Mouse (Mus musculus): ENCODE data around the gene Tex52.

Tex52 gene

DNA sequence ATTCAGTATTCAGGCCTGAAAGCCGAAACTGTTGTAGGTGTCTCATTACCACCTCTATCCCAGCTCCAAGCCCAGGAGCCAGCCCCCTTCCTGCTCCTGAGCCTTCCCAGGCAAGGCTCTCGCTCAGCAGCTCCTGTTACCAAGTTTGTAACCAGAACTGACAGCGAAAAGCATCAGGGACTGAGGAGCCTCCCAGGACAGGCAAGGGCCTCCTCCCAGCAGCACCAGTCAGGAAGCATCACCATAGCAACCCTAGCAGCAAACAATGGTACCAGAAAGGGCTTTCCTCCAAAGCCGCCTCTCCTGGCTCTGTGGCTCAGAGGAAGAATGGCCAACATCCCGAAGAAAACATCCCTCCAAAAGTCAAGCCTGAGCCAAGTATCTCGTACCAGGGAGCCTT lies at the start of gene Tex52, which contains the start of gene Gm44596:
TSS of gene Tex52 (plus strand) at position 265 of the 400 bp plus-strand sequence.
TSS of gene Gm44596 (plus strand) at position 312 of the 400 bp plus-strand sequence.
- DNase-seq (ENCODE audit: low read depth) = no peak

DNA sequence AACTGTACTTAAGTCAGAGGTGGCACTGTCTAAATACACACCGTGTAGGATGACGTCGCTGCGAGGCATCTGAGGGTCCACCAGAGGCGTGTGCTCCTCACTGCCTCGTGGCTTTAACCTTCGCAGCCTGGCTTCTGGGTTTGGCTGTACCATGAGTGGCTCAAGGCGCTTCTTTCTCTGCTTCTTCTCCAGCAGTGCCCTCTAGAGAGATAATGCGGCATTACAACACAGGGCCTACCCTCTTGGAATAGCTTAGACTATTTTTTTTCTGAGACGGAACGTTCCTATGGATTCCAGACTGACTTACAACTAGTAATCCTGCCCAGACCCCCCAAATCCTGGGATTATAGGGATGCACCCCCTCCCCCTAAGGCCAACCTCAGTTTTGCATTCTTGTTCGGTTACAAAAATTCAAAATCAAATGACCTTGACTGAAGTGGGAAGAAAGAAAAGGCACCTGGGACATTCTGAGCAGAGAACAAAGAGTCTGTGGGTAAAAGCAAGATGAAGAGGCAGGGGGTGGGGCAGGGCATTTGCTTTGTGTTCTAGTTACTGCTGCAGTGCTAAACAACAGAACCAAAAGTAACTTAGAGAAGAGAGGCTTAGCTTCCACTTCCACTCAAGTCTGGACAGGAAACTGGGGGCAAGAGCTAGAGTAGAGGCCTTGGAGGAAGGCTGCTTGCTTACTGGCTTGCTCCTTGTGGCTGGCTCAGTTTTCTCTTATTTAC lies 40.7 kb upstream of the Tex52 start:
- DNase-seq (ENCODE audit: low read depth) = peak; percentile 80

DNA sequence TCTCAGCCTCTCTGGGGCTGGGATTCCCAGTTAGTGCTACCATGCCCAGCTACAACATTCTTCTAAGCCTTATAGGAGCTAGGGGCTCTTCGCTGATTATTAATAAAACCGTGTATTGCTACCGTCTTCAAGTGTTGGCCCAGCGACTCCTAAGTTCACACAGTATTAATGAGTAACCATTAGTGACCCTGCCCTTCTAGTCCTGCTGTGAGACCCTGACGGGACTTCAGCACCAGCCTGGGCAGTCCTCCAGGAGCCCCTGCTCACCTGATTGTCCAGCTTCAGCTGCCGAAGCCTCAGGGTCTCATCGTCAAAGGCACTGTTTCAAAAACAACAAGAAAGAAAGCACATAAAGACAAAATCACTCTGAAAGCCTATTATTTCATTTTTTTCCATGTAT lies 37.8 kb upstream of the Tex52 start:
- no peak for DNase-seq (ENCODE audit: low read depth)

DNA sequence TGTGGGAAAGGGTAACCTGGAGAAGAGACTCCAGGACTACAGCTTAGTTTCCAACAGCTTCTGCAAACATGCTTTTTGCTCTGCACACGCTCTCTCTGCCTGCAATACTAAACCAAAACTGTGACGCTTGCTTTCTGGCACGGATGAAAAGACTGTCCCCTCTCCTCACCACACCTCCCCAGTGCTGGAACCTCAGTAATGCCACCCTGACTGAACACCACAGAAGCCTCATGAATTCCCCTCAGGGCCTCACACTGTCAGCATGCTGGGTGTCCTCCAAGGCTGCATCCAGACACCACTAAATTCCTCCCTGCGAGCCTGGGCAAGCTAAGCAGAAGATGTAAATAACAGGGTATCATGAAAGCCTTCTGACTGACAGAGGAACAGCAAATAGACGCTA lies 36.4 kb upstream of the Tex52 start:
- DNase-seq (ENCODE audit: low read depth) = no peak

DNA sequence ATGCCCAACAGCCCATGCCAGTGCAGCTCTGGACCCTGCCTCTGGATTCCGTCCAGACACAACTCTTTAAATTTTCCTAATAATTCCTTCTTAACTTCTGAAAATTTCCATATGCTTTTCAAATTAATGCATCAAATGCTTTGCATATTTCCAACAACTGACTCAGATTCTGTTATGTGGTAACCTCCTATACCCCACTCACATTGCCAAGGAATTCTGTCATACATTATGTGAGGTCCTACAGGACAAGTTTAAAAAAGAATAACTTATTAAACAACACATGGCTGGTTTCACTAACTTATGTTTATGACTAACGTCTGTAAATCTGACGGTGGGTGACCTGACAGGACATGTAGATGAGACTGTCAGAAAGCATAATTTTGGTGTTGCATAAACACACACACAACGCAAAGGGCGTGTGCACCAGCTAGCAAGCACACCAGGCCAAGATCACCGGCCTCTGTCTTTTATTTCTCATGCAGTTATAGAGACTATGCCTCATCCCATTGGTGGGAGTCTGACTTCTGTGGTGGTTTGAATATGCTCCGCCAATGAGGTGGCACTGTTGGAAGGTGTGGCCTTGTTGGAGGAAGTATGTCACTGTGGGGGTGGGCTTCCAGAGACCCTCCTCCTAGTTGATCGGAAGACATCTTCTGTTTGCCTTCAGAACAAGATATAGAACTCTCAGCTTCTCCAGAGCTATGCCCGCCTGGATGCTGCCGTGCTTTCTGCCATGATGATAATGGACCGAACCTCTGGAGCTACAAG lies 33.1 kb upstream of the Tex52 start:
- DNase-seq (ENCODE audit: low read depth) = no peak

DNA sequence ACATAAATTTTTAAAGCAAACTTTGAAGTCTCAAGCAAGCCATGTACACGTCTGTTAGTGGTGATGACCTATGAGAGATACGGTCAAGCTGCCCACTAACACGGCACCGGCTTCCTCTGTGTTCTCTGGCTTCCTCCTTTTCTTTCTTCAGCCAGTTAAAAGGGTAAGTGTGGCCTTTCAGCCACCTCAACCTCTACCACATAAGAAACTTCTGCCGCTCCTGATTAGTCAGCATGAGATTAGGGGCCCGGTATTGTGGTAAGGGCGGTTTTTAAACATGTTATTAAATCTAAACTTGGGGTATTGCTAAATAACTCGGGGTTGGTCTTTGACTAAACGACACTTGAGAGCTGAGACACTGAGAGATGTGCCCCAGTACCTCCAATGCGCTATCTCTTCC lies 29.6 kb upstream of the Tex52 start:
- peak; percentile 9 for DNase-seq (ENCODE audit: low read depth)

DNA sequence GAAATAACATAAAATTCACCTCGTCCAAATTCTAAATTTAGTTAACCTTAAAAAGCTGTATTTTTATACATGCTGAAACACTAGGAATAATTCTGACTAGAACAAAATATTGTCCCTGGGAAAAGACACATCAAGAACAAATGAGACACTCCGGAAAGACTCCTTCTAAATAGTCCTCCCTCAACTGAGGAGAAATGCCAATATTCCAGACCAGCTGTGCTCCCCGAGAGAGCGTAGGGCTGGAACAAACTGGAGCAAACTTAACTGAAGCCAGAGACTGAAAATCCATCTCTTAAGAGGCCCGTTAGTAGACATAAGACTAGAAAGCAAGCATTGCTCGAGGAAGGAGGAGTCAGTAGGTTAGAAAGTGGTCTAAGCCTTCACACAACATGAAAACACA lies 28.5 kb upstream of the Tex52 start:
- DNase-seq (ENCODE audit: low read depth) = no peak

DNA sequence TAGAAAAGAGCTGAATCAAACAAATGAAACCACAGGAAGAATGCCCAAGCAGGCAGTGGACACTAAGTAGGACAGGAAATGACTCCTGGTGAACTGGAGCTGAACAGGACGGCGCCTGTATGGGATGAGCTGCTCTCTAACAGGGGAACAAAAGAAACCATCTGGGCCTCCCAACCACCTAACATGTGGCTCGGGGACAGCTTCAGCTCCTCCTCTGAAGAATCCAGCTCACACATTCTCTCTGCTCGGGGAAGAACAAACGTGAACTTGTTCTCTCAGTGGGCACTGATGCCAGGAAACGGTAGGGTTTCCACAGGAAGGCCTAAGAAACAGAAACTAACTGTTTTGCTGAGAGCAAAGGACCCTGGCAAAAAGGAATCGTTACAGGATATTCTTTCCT lies 25.5 kb upstream of the Tex52 start:
- no peak for DNase-seq (ENCODE audit: low read depth)

DNA sequence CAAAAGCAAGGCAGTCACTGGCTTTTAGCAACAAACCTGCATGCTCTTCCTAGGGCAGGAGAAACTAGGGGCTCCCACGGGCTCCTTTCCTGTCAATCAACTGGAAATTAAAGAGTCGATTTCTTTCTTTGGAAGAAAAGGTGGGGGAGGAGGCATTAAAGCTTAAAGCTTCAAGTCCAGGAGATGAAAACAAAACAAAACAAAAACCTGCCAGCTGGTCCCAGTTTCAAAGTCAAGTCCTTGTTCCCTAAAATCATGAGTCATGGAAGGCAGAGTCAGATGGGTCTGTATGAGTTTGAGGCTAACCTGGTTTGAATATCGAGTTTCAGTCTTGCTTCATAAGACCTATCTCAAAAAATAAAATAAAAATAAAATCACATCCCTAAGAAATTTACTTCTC lies 21.1 kb upstream of the Tex52 start:
- peak; percentile 12 for DNase-seq (ENCODE audit: low read depth)

DNA sequence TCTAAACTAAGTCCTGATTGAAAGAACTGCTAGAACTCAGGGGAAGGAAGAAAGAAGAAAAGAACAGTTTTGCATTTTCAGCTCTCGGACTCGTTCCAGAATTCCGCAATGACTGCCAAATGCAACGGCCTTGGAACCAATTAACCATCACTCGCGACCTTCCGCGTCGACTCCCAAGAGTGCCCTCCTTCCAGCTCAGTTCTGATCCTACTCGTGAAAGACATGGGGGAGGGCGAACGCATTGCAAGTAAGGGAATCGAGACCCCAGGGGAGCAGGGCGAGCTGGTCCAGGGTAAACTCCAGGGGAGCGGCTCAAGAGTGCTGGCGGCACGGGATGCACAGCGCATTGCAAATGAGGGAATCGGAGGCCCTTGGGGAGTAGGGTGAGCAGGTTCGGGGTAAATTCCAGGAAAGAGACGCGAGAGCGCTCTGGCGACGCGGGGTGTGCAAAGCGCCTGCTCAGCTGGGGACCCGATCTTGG lies 20.0 kb upstream of the Tex52 start:
- DNase-seq (ENCODE audit: low read depth) = no peak

DNA sequence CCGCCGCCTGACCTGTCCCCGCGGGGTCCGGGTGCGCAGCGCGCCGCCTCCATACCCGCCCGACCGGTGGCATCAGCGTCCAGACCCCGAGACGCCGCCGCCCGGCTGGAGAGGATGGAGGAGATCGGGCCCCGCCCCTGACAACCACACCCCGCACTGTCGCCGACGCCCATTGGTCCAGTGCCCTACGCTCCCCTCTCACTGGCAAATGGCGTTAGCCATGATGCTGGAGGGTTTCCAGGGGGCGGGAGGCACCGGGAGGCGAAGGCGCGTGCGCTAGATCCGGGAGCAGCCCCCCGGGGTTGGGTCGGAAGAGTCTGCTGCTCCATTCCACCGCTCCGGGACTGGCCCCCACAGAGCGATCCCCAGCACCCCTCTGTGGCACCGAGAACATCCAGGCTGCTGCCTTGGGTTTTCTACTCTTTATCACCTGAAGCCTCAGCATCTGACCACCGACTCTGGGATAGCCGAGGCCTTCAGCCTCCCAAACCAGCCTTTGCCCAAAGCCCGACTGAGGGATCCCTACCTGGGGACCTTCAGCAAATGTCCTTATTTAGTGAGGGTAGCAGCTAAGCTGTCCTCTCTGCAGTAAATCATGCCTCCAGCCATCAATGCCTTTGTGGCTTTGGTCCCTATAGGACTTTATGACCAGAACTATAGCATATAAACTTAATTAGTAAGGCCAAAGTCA lies 19.4 kb upstream of the Tex52 start, which contains the start of gene Tulp3:
TSS of gene Tulp3 (minus strand) at position 126 of the 691 bp plus-strand sequence.
- peak; percentile 92 for DNase-seq (ENCODE audit: low read depth)

DNA sequence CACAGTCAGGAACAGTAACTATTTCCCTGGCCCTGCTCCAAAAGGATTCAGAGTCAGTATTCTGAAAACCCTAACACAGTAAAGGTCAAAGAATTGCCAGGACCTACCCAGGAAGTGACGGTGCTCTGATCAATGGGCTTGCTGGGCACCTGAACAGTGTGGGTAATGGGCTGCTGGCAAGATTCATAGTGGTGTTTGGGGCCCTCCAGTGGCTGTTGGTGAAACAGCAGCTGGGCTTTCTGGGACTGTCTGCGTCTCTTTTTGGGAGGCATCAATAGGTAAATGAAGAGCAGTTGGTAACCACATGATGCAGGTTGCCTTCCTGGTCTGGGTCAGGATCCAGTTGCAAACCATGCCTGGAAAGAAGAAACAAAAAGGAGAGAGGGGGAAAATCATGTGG lies 16.3 kb upstream of the Tex52 start:
- peak; percentile 81 for DNase-seq (ENCODE audit: low read depth)

DNA sequence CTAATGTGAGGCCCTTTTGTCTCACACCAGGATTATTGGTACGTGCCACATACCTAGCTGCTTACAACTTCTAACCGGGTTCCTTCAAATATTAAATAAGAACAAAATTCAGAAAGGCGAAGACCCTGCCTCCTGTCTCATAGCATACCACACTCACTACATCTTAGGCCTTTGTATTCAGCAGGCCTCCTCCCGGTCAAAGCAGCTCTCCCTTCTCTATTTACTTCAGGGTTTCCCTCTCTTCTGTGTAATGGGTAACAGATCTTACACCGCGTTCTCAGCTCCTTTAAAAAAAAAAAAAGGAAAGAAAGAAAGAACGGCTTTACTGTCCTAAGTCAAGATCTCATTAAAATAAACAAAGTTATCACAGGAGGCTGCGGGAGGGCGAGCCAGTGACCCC lies 13.4 kb upstream of the Tex52 start:
- DNase-seq (ENCODE audit: low read depth) = no peak

DNA sequence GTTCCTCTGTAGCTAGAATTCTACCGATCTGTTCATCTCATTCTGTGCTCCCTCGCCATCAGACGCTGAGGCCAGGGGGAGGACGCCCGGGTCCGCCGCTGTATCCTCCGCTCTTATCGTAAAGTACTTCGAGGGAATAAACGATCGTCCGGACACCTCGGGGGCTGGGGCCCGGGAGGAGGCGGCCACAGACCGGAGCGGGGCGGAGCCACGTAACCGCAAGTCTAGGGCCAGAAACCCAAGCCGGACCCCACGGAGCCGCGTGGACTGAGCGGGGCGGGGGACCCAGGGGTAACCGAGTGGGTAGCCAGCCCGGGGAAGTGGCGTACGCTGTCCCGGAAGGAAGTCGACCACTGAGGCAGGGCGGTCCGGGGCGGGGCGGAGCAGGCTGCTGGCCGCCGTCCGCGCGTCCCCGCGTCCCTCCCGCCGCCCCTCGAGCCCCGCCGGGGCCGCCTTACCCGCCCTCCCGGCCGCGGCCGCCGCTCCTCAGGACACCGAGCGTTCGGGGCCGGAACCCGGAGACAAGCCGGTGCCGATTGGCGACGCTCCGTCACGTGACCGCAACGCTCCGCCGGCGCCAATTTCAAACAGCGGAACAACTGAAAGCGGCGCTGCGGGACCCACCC lies 12.8 kb upstream of the Tex52 start, which contains the start of the genes Rhno1 and Foxm1:
TSS of gene Rhno1 (minus strand) at position 531 of the 626 bp plus-strand sequence.
TSS of gene Foxm1 (plus strand) at position 587 of the 626 bp plus-strand sequence.
- DNase-seq (ENCODE audit: low read depth) = peak; percentile 91

DNA sequence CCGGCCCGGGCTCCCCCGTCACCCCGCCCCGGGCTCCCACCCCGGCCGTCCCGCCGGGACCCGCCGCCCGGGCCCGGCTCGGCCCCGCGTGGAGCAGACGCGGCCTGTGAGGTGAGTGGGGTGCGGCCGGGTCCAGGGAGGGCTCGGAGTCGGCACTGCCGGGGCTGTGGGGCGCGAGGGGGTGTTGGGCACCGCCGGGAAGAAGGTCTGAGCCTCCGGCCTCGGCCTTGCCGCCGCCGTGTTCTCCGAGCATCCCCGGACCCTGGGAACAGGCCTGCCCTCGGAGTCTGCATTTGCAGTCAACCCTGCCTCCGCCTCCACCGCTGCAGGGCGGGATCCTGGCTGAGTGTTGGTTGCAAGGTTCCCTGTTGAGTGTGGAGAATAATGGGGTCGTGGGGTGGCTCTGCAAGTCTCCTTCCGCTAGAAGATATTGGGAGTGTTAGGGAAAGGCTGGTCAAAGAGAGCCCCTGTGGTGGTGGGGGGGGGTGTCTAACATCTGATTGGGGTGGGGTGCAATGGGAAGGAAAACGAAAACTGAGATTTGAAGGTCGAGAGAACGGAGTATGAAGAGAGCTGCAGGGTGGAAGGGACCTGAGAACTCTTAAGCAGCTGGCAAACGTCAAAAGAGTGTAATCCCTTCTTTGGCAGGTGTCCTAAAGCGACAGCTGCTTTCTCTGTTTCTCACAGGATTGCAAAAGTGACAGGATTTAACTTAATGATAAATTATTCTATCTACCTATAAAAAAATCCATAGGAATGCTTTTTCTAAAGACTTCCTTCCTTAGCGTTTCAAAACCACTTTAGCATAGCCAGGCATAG lies 12.0 kb upstream of the Tex52 start:
- peak; percentile 47 for DNase-seq (ENCODE audit: low read depth)

DNA sequence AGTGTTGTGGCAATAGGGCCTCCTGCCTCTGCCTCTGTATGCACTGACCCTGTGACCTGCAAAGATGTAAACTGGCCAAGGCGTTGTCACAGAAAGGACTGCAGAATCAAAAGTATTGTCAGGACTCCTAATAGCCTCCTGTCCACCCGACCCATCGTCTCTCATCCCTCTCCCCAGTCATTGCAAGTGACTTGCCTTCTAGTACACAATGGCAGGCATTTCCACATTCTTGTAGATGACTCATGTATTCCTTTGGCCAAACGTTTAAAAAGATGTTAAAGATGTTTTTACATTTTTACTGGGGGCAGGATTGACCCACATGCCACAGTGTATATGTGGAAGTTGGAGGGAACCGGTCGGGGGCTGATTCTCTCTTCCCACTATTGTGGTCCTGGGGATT lies 10.5 kb upstream of the Tex52 start:
- DNase-seq (ENCODE audit: low read depth) = no peak

DNA sequence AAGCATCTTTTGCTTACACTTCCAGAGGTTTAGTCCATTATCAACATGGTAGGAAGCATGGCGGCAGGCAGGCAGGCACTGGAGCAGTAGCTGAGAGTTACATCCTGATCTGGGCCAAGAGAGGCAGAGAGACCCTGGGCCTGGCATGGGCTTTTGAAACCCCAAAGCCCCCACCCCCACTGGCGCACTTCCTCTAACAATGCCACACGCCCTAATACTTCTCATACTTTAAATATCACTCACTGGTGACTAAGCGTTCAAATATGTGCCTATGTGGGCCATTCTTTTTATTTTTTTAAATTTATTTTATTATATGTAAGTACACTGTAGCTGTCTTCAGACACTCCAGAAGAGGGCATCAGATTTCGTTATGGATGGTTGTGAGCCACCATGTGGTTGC lies 8.8 kb upstream of the Tex52 start:
- no peak for DNase-seq (ENCODE audit: low read depth)

DNA sequence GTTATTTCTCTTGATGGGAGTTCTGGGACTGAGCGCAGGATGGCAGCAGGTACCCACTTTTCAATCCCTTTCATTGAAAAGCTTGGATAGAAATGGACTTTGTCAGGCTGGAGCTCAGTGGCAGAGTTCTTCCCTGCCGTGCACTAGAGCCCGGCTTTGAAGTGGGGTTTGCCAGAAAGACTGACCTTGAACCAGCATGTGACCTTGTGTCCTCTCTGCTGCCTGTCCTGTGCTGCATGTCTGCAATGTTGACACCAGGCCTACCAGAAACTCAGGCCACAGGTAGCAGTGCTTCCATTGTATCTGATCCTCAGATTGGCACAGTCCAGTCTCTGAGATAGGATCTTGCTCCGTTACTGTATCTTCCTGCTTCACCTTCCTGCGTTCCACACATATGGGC lies 5.2 kb upstream of the Tex52 start:
- DNase-seq (ENCODE audit: low read depth) = no peak

DNA sequence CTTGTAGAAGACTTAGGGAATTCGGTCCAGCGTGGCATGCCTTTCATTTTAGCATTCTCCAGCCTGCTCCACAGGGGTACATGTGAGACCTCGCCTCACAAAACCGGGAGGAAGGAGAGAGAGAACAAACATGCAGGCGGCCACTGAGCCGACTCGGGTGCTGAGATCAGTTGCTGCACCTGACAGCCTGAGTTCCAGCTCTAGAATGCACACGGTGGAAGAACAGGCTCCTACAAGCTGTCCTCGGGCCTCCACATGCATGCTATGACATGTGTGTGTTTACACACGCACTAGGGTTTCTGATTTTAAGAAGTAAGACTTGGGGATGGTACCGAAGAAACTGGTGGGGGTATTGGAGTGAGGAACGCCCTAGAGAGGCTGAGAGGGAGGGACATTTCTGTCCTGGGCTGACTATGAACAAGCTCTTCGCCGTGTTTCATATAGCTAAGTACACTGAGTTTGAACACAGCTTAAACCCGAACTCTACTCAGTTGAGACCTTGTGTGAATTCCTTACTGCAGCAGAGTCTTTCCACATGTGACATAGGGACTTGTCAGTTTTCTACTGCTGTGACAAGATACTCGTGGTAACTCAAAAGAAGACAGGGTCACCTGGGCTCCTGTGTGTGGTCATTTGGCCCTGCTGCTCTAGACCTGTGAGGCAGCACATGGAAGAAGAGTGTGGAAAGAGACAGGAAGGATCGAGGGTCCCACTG lies 1.3 kb downstream of the Tex52 start:
- no peak for DNase-seq (ENCODE audit: low read depth)

DNA sequence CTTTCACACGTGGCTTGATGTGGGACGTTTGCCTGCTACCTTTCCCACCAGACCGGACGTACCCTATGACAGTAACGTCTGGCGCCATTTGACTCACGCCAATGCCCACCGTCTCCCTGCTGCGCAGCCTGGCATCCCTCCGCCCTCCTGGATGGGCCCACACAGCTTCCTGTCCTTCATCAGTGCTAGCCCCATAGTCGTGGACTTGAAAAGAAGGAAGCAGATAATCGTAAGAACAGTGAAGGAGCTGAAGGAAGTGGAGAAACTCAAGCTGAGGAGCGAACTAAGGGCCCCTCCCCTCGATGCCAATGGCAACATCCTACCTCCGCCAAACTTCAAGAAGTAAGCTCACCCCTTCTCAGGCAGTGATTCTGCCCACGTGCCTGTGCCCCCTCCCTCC lies 4.4 kb downstream of the Tex52 start:
- DNase-seq (ENCODE audit: low read depth) = no peak

All from induced T-regulatory cell, adult 2 months (primary cell).